Mouse (Mus musculus): ENCODE results near the gene Ado. TPM values are rescaled to one million over a fixed set of nuclear protein-coding genes. Genes with fewer than 3 reads are reported as not detected.
A peak's percentile ranks its signal among the peaks of the same experiment; 100 is the strongest.

Ado gene
- total RNA-seq (2022), result 10 to 100 TPM; 36.7 to 41.4 (median 39.0) TPM

GRCm38 (mm10) chr10:67548877-67549731 is at the start of gene Ado:
Gene Ado (minus strand): TSS chr10:67548955.
- DNase-seq (ENCODE audit: low spot score in 2 of 2), result peak; percentile 95

GRCm38 (mm10) chr10:67595278-67595677 is 46.5 kb upstream of the Ado start:
- no peak for DNase-seq (ENCODE audit: low spot score in 2 of 2)

- no peak for DNase-seq (ENCODE audit: low spot score in 2 of 2)
Measured at GRCm38 (mm10) chr10:67585873-67586610, 37.3 kb upstream of the Ado start.

GRCm38 (mm10) chr10:67581698-67582285 is 33.0 kb upstream of the Ado start:
- DNase-seq (ENCODE audit: low spot score in 2 of 2), result no peak

- no peak for DNase-seq (ENCODE audit: low spot score in 2 of 2)
Measured at GRCm38 (mm10) chr10:67579830-67580229, 31.1 kb upstream of the Ado start.

- DNase-seq (ENCODE audit: low spot score in 2 of 2), result no peak
Measured at GRCm38 (mm10) chr10:67573310-67573709, 24.6 kb upstream of the Ado start.

GRCm38 (mm10) chr10:67571443-67571842 is 22.7 kb upstream of the Ado start:
- no peak for DNase-seq (ENCODE audit: low spot score in 2 of 2)

- DNase-seq (ENCODE audit: low spot score in 2 of 2), result no peak
Measured at GRCm38 (mm10) chr10:67569539-67569938, 20.8 kb upstream of the Ado start.

GRCm38 (mm10) chr10:67566104-67566503 is 17.3 kb upstream of the Ado start:
- no peak for DNase-seq (ENCODE audit: low spot score in 2 of 2)

GRCm38 (mm10) chr10:67564509-67564908 is 15.8 kb upstream of the Ado start:
- no peak for DNase-seq (ENCODE audit: low spot score in 2 of 2)

GRCm38 (mm10) chr10:67561185-67561584 is 12.4 kb upstream of the Ado start:
- no peak for DNase-seq (ENCODE audit: low spot score in 2 of 2)

GRCm38 (mm10) chr10:67559765-67560394 is 11.1 kb upstream of the Ado start:
- DNase-seq (ENCODE audit: low spot score in 2 of 2), result no peak

- no peak for DNase-seq (ENCODE audit: low spot score in 2 of 2)
Measured at GRCm38 (mm10) chr10:67558053-67558452, 9.3 kb upstream of the Ado start.

GRCm38 (mm10) chr10:67548261-67548854 is 397 bp downstream of the Ado start:
- DNase-seq (ENCODE audit: low spot score in 2 of 2), result peak; percentile 55 to 65

GRCm38 (mm10) chr10:67547850-67548260 is 900 bp downstream of the Ado start:
- DNase-seq (ENCODE audit: low spot score in 2 of 2), result no peak

- DNase-seq (ENCODE audit: low spot score in 2 of 2), result no peak
Measured at GRCm38 (mm10) chr10:67540591-67540990, 8.2 kb downstream of the Ado start.

GRCm38 (mm10) chr10:67539401-67539730 is 9.4 kb downstream of the Ado start:
- no peak for DNase-seq (ENCODE audit: low spot score in 2 of 2)

- no peak for DNase-seq (ENCODE audit: low spot score in 2 of 2)
Measured at GRCm38 (mm10) chr10:67538585-67539400, 10.0 kb downstream of the Ado start.

GRCm38 (mm10) chr10:67538106-67538505 is 10.6 kb downstream of the Ado start:
- DNase-seq (ENCODE audit: low spot score in 2 of 2), result no peak

GRCm38 (mm10) chr10:67537151-67537994 is 11.4 kb downstream of the Ado start:
- peak; percentile 80 to 85 for DNase-seq (ENCODE audit: low spot score in 2 of 2)
